Mouse (Mus musculus): Measurements from ENCODE around the gene Dnajc7. TPM values are rescaled to one million over a fixed set of nuclear protein-coding genes. Genes with fewer than 3 reads are reported as not detected.

Dnajc7 gene
- polyA plus RNA-seq, 1 experiment from 2014 or later = 91.9 TPM

GRCm38 (mm10) chr11:100564703-100565102 lies 55.3 kb downstream of the Dnajc7 start:
- WGBS = 81% methylated on average over 6 of the region's 6 CpGs
- no peak for DNase-seq (ENCODE audit: low spot score)
- TF ChIP-seq CTCF (IDR thresholded peaks at IDR 0.05; ENCODE audit: low read depth) (no peak), EP300 (optimal IDR thresholded peaks at IDR 0.05) (no peak)

GRCm38 (mm10) chr11:100564297-100564696 lies 55.7 kb downstream of the Dnajc7 start:
- Histone ChIP-seq H3K27me3 (ENCODE audit: control insufficient read depth, insufficient read depth, low read length) (no peaks in the 10 kb centered on the region), H3K4me2 (replicated peaks; ENCODE audit: low read depth) (no peak overlapping the region), H3K4me1 (replicated peaks; ENCODE audit: control insufficient read depth, insufficient read depth) (no peaks in the 10 kb centered on the region), H3K27ac (replicated peaks) (no peak overlapping the region), H3K36me3 (ENCODE audit: control insufficient read depth, insufficient read depth, low read length) (no peaks in the 10 kb centered on the region), H3K4me3 (ENCODE audit: low read depth, low read length) (no peak overlapping the region), H3K9me3 (ENCODE audit: control insufficient read depth, low read length) (no peaks in the 10 kb centered on the region), H3K9ac (ENCODE audit: low read length) (no peak overlapping the region)
- ATAC-seq (ENCODE audit: low FRiP score, low TSS enrichment) = no peak
- TF ChIP-seq EP300 (optimal IDR thresholded peaks at IDR 0.05) (no peak), CTCF (IDR thresholded peaks at IDR 0.05; ENCODE audit: low read depth) (no peak)
- 54% methylated on average over 15 of the region's 15 CpGs for WGBS
- no peak for DNase-seq (ENCODE audit: low spot score)

More at GRCm38 (mm10) chr11:100564703-100565102, 55.3 kb downstream of the Dnajc7 start:
- ATAC-seq (ENCODE audit: low FRiP score, low TSS enrichment) = no peak
- Histone ChIP-seq H3K27ac (replicated peaks) (no peak overlapping the region), H3K9me3 (ENCODE audit: control insufficient read depth, low read length) (no peaks in the 10 kb centered on the region), H3K4me3 (ENCODE audit: low read depth, low read length) (no peak overlapping the region), H3K4me2 (replicated peaks; ENCODE audit: low read depth) (no peak overlapping the region), H3K36me3 (ENCODE audit: control insufficient read depth, insufficient read depth, low read length) (no peaks in the 10 kb centered on the region), H3K9ac (ENCODE audit: low read length) (no peak overlapping the region), H3K4me1 (replicated peaks; ENCODE audit: control insufficient read depth, insufficient read depth) (no peaks in the 10 kb centered on the region), H3K27me3 (ENCODE audit: control insufficient read depth, insufficient read depth, low read length) (no peaks in the 10 kb centered on the region)

GRCm38 (mm10) chr11:100561748-100562147 lies 58.2 kb downstream of the Dnajc7 start:
- DNase-seq (ENCODE audit: low spot score) (no peak), ATAC-seq (ENCODE audit: low FRiP score, low TSS enrichment) (no peak)
- 41% methylated on average over 5 of the region's 5 CpGs for WGBS
- no peak overlapping the region for H3K4me2 ChIP-seq (replicated peaks; ENCODE audit: low read depth)
- H3K4me1 ChIP-seq (replicated peaks; ENCODE audit: control insufficient read depth, insufficient read depth) = no peaks in the 10 kb centered on the region
- no peak overlapping the region for H3K4me3 ChIP-seq (ENCODE audit: low read depth, low read length)
- no peak overlapping the region for H3K9ac ChIP-seq (ENCODE audit: low read length)
- TF ChIP-seq CTCF (IDR thresholded peaks at IDR 0.05; ENCODE audit: low read depth) (no peak), EP300 (optimal IDR thresholded peaks at IDR 0.05) (no peak)
- H3K9me3 ChIP-seq (ENCODE audit: control insufficient read depth, low read length) = no peaks in the 10 kb centered on the region
- H3K36me3 ChIP-seq (ENCODE audit: control insufficient read depth, insufficient read depth, low read length) = no peaks in the 10 kb centered on the region
- H3K27me3 ChIP-seq (ENCODE audit: control insufficient read depth, insufficient read depth, low read length) = no peaks in the 10 kb centered on the region
- no peak overlapping the region for H3K27ac ChIP-seq (replicated peaks)

GRCm38 (mm10) chr11:100559476-100559875 lies 60.5 kb downstream of the Dnajc7 start:
- no peak overlapping the region for H3K9ac ChIP-seq (ENCODE audit: low read length)
- no peak for ATAC-seq (ENCODE audit: low FRiP score, low TSS enrichment)

GRCm38 (mm10) chr11:100557563-100557962 lies 62.4 kb downstream of the Dnajc7 start:
- ATAC-seq (ENCODE audit: low FRiP score, low TSS enrichment) (no peak), DNase-seq (ENCODE audit: low spot score) (no peak)
- no peaks in the 10 kb centered on the region for H3K9me3 ChIP-seq (ENCODE audit: control insufficient read depth, low read length)
- no peaks in the 10 kb centered on the region for H3K36me3 ChIP-seq (ENCODE audit: control insufficient read depth, insufficient read depth, low read length)
- TF ChIP-seq CTCF (IDR thresholded peaks at IDR 0.05; ENCODE audit: low read depth) = no peak
- H3K27me3 ChIP-seq (ENCODE audit: control insufficient read depth, insufficient read depth, low read length) = no peaks in the 10 kb centered on the region
- H3K9ac ChIP-seq (ENCODE audit: low read length) = no peak overlapping the region
- H3K4me3 ChIP-seq (ENCODE audit: low read depth, low read length) = no peak overlapping the region
- H3K4me2 ChIP-seq (replicated peaks; ENCODE audit: low read depth) = no peak overlapping the region
- no peaks in the 10 kb centered on the region for H3K4me1 ChIP-seq (replicated peaks; ENCODE audit: control insufficient read depth, insufficient read depth)
- 69% methylated on average over 3 of the region's 3 CpGs for WGBS
- no peak overlapping the region for H3K27ac ChIP-seq (replicated peaks)

More at GRCm38 (mm10) chr11:100559476-100559875, 60.5 kb downstream of the Dnajc7 start:
- no peaks in the 10 kb centered on the region for H3K4me1 ChIP-seq (replicated peaks; ENCODE audit: control insufficient read depth, insufficient read depth)
- no peaks in the 10 kb centered on the region for H3K36me3 ChIP-seq (ENCODE audit: control insufficient read depth, insufficient read depth, low read length)
- DNase-seq (ENCODE audit: low spot score) = no peak
- no peak overlapping the region for H3K27ac ChIP-seq (replicated peaks)
- 47% methylated on average over 7 of the region's 7 CpGs for WGBS
- no peak overlapping the region for H3K4me3 ChIP-seq (ENCODE audit: low read depth, low read length)
- H3K4me2 ChIP-seq (replicated peaks; ENCODE audit: low read depth) = no peak overlapping the region
- H3K27me3 ChIP-seq (ENCODE audit: control insufficient read depth, insufficient read depth, low read length) = no peaks in the 10 kb centered on the region
- TF ChIP-seq EP300 (optimal IDR thresholded peaks at IDR 0.05) = no peak
- TF ChIP-seq CTCF (IDR thresholded peaks at IDR 0.05; ENCODE audit: low read depth) = no peak
- H3K9me3 ChIP-seq (ENCODE audit: control insufficient read depth, low read length) = no peaks in the 10 kb centered on the region

- TF ChIP-seq EP300 (optimal IDR thresholded peaks at IDR 0.05) (no peak), CTCF (IDR thresholded peaks at IDR 0.05; ENCODE audit: low read depth) (peak; percentile 88)
- peak overlapping the region; percentile 35; the same call in 1 of the 2 replicates for H3K9ac ChIP-seq (ENCODE audit: low read length)
- H3K4me2 ChIP-seq (replicated peaks; ENCODE audit: low read depth) = peak overlapping the region; percentile 38
- no peaks in the 10 kb centered on the region for H3K4me1 ChIP-seq (replicated peaks; ENCODE audit: control insufficient read depth, insufficient read depth)
- WGBS = 17% methylated on average over 11 of the region's 11 CpGs
- ATAC-seq (ENCODE audit: low FRiP score, low TSS enrichment) = peak; percentile 63
- no peak overlapping the region for H3K27ac ChIP-seq (replicated peaks)
- no peaks in the 10 kb centered on the region for H3K9me3 ChIP-seq (ENCODE audit: control insufficient read depth, low read length)
- H3K27me3 ChIP-seq (ENCODE audit: control insufficient read depth, insufficient read depth, low read length) = no peaks in the 10 kb centered on the region
- peak; percentile 61 for DNase-seq (ENCODE audit: low spot score)
- 0 out of 2 replicates have a peak overlapping the region, but pooled peaks have one; percentile 13 for H3K4me3 ChIP-seq (ENCODE audit: low read depth, low read length)
- no peaks in the 10 kb centered on the region for H3K36me3 ChIP-seq (ENCODE audit: control insufficient read depth, insufficient read depth, low read length)
Measured at GRCm38 (mm10) chr11:100555583-100555982, 64.4 kb downstream of the Dnajc7 start.

Data from stomach, postnatal 0 days (tissue).